Mouse (Mus musculus) megakaryocyte, embryonic 14.5 days (primary cell): ENCODE measurements around the gene Efna1.

Experiments
- FLI1 ChIP-seq: IDR thresholded peaks from 2 replicates; pipeline ENCODE4 v1.6.1; 2012; ENCODE audit warnings: low read length, inconsistent platforms, mixed read lengths
- GATA1 ChIP-seq: IDR thresholded peaks from 3 replicates; pipeline ENCODE4 v1.6.1; 2012; ENCODE audit warnings: mixed read lengths, low read length, inconsistent platforms, borderline replicate concordance

- TF ChIP-seq GATA1, result no peak
- TF ChIP-seq FLI1, result no peak
These were observed 35.2 kb downstream of the Efna1 start, which contains the start of gene Krtcap2 for GRCm38 (mm10) chr3:89245688-89246171.
